Mouse (Mus musculus): ENCODE measurements around the gene Dnajc13. TPM values are rescaled to one million over a fixed set of nuclear protein-coding genes. Genes with fewer than 3 reads are reported as not detected.
A peak's percentile ranks its signal among the peaks of the same experiment; 100 is the strongest.

The Dnajc13 gene
- polyA plus RNA-seq, 1 experiment from 2014 or later: 20.8 TPM

DNA sequence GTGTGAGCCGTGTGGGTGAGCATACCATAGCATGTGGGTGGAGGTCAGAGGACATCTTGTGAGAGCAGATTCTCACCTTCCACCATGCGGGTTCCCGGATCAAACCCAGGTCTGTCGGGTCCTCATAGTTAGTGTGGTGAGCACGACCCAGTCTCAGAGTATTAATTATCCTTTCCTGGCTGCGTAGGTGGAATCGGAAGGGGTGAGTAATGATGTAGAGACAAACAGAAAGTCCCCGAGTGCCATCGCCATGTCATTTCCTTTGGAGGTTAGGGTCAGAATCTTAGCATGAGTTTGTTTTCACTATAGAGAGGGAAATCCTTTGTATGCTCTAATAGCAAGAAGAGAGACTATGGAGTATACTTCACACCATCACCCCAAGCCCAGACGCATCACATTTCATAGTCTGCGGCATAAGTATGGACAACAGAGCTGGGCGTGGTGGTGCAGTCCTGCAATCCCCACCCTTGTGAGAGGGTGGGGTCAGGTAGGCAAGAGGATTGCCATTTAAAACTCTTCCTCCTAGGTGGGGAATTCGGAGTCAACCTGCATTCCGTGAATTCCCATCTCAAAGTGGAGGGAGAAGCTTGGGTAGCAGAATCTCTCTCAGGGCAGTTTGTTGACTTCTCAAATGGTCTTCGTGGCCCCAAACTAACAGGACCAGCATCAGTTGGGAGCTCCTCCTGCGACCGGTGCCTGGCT lies 12.5 kb upstream of the Dnajc13 start:
- Histone ChIP-seq H3K9ac (ENCODE audit: low read depth, low read length) (no peak overlapping the region), H3K9me3 (replicated peaks; ENCODE audit: low read length) (no peaks in the 10 kb centered on the region), H3K4me1 (replicated peaks; ENCODE audit: insufficient read depth, low read length) (no peaks in the 10 kb centered on the region), H3K27ac (no peak overlapping the region), H3K4me3 (replicated peaks; ENCODE audit: low read depth, low read length) (no peak overlapping the region), H3K4me2 (ENCODE audit: low read length) (no peak overlapping the region), H3K27me3 (ENCODE audit: insufficient read depth, low read length) (no peaks in the 10 kb centered on the region), H3K36me3 (ENCODE audit: insufficient read depth, low read length) (no peaks in the 10 kb centered on the region)
- no peak for DNase-seq (ENCODE audit: low spot score)
- TF ChIP-seq CTCF (IDR thresholded peaks at IDR 0.05; ENCODE audit: low read depth): no peak
- WGBS: 78% methylated on average over 17 of the region's 17 CpGs
- no peak for ATAC-seq (replicated peaks; ENCODE audit: low FRiP score, low read depth)

DNA sequence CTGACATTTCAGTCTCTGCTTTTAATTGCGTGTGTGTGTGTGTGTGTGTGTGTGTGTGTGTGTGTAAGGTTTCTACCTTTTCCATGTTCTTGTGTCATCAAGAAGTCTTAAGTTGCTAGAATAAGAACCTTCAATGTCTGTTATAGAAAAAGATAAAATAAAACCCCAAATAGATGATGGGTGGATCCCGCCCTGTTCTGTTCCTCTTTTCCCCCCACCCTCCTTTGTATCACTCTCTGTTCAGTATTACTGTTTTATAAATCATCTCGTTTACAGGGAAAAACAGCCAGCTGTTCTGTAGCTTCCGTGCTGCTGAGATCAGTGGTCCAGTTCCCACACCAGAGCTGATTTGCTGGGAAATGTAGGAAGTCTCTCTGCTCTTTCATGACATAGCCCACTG lies 9.3 kb upstream of the Dnajc13 start:
- no peak for DNase-seq (ENCODE audit: low spot score)
- H3K4me2 ChIP-seq (ENCODE audit: low read length): no peak overlapping the region
- H3K27ac ChIP-seq: no peak overlapping the region
- H3K9ac ChIP-seq (ENCODE audit: low read depth, low read length): no peak overlapping the region
- H3K4me1 ChIP-seq (replicated peaks; ENCODE audit: insufficient read depth, low read length): no peaks in the 10 kb centered on the region
- H3K27me3 ChIP-seq (ENCODE audit: insufficient read depth, low read length): no peaks in the 10 kb centered on the region
- 70% methylated on average over 4 of the region's 4 CpGs for WGBS
- no peak overlapping the region for H3K4me3 ChIP-seq (replicated peaks; ENCODE audit: low read depth, low read length)
- H3K36me3 ChIP-seq (ENCODE audit: insufficient read depth, low read length): no peaks in the 10 kb centered on the region
- TF ChIP-seq CTCF (IDR thresholded peaks at IDR 0.05; ENCODE audit: low read depth): no peak
- no peaks in the 10 kb centered on the region for H3K9me3 ChIP-seq (replicated peaks; ENCODE audit: low read length)
- no peak for ATAC-seq (replicated peaks; ENCODE audit: low FRiP score, low read depth)

DNA sequence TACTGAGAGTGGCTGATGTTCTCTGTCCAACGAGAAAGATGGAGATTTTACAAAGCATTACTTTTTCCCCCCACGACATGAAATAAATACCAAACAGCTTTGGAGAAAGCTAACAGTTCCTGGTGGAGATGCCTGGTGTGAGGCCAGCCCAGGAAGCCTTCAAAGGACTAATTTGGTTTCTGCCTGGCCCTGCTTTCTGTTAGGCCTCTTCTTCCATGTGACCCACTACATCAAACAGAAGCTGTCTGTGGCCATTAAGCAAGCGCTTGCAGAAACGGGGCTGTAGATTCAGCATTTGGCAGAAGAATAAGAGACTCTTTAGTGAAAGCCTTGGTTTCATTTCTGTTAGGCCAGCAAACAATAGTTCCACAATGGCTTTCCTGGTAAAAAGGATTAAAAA lies 8.9 kb upstream of the Dnajc13 start:
- DNase-seq (ENCODE audit: low spot score): no peak
- no peaks in the 10 kb centered on the region for H3K27me3 ChIP-seq (ENCODE audit: insufficient read depth, low read length)
- no peak overlapping the region for H3K27ac ChIP-seq
- no peak overlapping the region for H3K4me2 ChIP-seq (ENCODE audit: low read length)
- H3K36me3 ChIP-seq (ENCODE audit: insufficient read depth, low read length): no peaks in the 10 kb centered on the region
- H3K4me3 ChIP-seq (replicated peaks; ENCODE audit: low read depth, low read length): no peak overlapping the region
- no peaks in the 10 kb centered on the region for H3K4me1 ChIP-seq (replicated peaks; ENCODE audit: insufficient read depth, low read length)
- TF ChIP-seq CTCF (IDR thresholded peaks at IDR 0.05; ENCODE audit: low read depth): no peak
- no peak overlapping the region for H3K9ac ChIP-seq (ENCODE audit: low read depth, low read length)
- H3K9me3 ChIP-seq (replicated peaks; ENCODE audit: low read length): no peaks in the 10 kb centered on the region
- WGBS: 64% methylated on average over 4 of the region's 4 CpGs
- no peak for ATAC-seq (replicated peaks; ENCODE audit: low FRiP score, low read depth)

DNA sequence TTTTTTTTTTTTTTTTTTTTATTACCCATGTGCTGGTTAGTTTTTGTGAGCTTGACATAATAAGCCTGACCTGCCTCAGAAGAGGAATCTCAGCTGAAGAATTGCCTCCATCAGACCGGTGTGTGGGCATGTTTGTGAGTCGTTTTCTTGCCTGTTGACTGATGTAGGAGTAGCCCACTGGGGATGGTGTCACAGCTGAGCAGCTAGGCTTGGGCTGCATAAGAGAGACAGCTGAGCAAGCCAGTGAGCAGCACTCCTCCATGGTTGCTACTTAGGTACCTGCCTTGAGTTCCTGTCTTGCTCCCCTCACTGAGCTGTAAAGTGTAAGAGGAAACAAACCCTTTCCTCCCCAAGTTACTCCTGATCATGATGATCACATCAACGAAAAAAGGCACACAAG lies 7.2 kb upstream of the Dnajc13 start:
- ATAC-seq (replicated peaks; ENCODE audit: low FRiP score, low read depth) (no peak), DNase-seq (ENCODE audit: low spot score) (no peak)
- 52% methylated on average over 3 of the region's 3 CpGs for whole genome bisulfite sequencing
- TF ChIP-seq CTCF (IDR thresholded peaks at IDR 0.05; ENCODE audit: low read depth): no peak
- no peaks in the 10 kb centered on the region for H3K9me3 ChIP-seq (replicated peaks; ENCODE audit: low read length)
- H3K36me3 ChIP-seq (ENCODE audit: insufficient read depth, low read length): no peaks in the 10 kb centered on the region
- no peak overlapping the region for H3K27ac ChIP-seq
- no peak overlapping the region for H3K4me2 ChIP-seq (ENCODE audit: low read length)
- H3K4me1 ChIP-seq (replicated peaks; ENCODE audit: insufficient read depth, low read length): no peaks in the 10 kb centered on the region
- no peaks in the 10 kb centered on the region for H3K27me3 ChIP-seq (ENCODE audit: insufficient read depth, low read length)
- no peak overlapping the region for H3K9ac ChIP-seq (ENCODE audit: low read depth, low read length)
- no peak overlapping the region for H3K4me3 ChIP-seq (replicated peaks; ENCODE audit: low read depth, low read length)

DNA sequence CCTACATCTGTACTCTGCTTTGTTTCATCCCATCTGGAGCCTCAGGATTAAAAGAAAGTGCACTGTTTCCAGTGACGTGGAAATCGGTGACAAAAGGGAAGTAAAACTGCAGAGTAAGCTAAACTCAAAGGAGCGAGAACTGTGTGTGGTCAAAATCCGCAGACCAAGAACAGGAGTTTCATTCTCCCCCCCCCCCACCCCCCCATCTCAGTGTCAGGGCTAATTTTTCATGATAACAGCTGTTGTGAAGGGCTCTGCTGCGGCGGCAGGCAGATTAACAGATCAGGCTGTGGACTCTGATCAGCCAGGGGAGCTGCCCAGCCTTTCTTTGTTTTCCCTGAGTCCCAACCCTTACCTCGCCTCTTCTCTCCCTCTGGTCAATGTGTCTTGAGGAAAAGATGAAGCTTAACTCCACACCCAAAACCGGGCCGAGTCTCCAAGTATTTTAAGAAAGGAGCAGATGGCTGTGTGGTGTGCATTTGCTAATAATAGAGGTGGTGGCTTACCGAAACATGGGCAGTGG lies 6.7 kb upstream of the Dnajc13 start:
- ATAC-seq (replicated peaks; ENCODE audit: low FRiP score, low read depth) (0 out of 2 replicates have a peak, but pooled peaks have one; percentile 29), DNase-seq (ENCODE audit: low spot score) (no peak)
- WGBS: 26% methylated on average over 10 of the region's 10 CpGs
- Histone ChIP-seq H3K9ac (ENCODE audit: low read depth, low read length) (no peak overlapping the region), H3K4me3 (replicated peaks; ENCODE audit: low read depth, low read length) (no peak overlapping the region), H3K27ac (no peak overlapping the region), H3K9me3 (replicated peaks; ENCODE audit: low read length) (no peaks in the 10 kb centered on the region), H3K36me3 (ENCODE audit: insufficient read depth, low read length) (no peaks in the 10 kb centered on the region), H3K4me2 (ENCODE audit: low read length) (0 out of 2 replicates have a peak overlapping the region, but pooled peaks have one; percentile 17), H3K27me3 (ENCODE audit: insufficient read depth, low read length) (no peaks in the 10 kb centered on the region), H3K4me1 (replicated peaks; ENCODE audit: insufficient read depth, low read length) (no peaks in the 10 kb centered on the region)
- no peak for TF ChIP-seq CTCF (IDR thresholded peaks at IDR 0.05; ENCODE audit: low read depth)

DNA sequence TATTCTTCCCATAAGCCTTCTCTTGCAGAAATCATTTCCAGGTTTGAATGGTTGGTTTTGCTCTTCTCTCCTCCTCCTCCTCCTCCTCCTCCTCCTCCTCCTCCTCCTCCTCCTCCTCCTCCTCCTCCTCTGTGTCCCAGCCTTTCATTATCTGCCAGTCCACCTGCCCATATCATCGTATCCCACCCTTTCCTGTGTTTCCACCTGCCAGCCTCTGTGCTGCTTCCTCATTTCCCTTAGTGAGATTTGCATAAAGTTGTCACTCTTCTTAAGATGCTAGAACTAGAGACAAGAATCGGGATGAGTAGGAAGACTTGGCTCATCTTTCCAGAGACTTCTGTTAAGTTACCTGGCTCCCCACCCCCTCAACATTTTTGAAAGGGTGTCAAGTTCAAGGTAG lies 1.8 kb upstream of the Dnajc13 start:
- Histone ChIP-seq H3K4me2 (ENCODE audit: low read length) (no peak overlapping the region), H3K4me1 (replicated peaks; ENCODE audit: insufficient read depth, low read length) (0 out of 2 replicates have a peak, but pooled peaks cover 10% of the 10 kb centered on the region), H3K27me3 (ENCODE audit: insufficient read depth, low read length) (no peaks in the 10 kb centered on the region), H3K9ac (ENCODE audit: low read depth, low read length) (no peak overlapping the region), H3K36me3 (ENCODE audit: insufficient read depth, low read length) (no peaks in the 10 kb centered on the region), H3K4me3 (replicated peaks; ENCODE audit: low read depth, low read length) (no peak overlapping the region), H3K27ac (no peak overlapping the region), H3K9me3 (replicated peaks; ENCODE audit: low read length) (no peaks in the 10 kb centered on the region)
- DNase-seq (ENCODE audit: low spot score) (no peak), ATAC-seq (replicated peaks; ENCODE audit: low FRiP score, low read depth) (no peak)
- TF ChIP-seq CTCF (IDR thresholded peaks at IDR 0.05; ENCODE audit: low read depth): no peak
- WGBS: 72% methylated on average over 2 of the region's 2 CpGs
